Mouse (Mus musculus) spleen, embryonic (tissue): ENCODE results near the gene Dtx3.
"Not testable (repeated sequence)": the region's sequence is repeated elsewhere in the genome, so short reads cannot be mapped to it uniquely, and the experiment has no call there.

Experiments
- CTCF ChIA-PET: fragments of 350-600 bp; sonication (Branson Sonifier 250); formaldehyde crosslinking; loops from one replicate; lab custom pipeline; 2022; lab: Charles Lee

The Dtx3 gene

GRCm38 (mm10) chr10:127170002-127170401 lies 25.5 kb downstream of the Dtx3 start:
- CTCF ChIA-PET: interaction anchor here (0.6 to 1.8 kb wide), 4 partner anchors 15 to 1227 kb away, joined by 3 to 11 read pairs (median 5); no protein-coding TSS in a partner anchor

GRCm38 (mm10) chr10:127167614-127168192 lies 27.8 kb downstream of the Dtx3 start:
- CTCF ChIA-PET: interaction anchor here (1.0 kb wide), 1 partner anchor 20 kb away, joined by 4 read pairs; no protein-coding TSS in a partner anchor

GRCm38 (mm10) chr10:127166771-127167613 lies 28.5 kb downstream of the Dtx3 start:
- CTCF ChIA-PET: interaction anchor here (0.6 kb wide), 1 partner anchor 23 kb away, joined by 4 read pairs; no protein-coding TSS in a partner anchor

GRCm38 (mm10) chr10:127166404-127166715 lies 29.2 kb downstream of the Dtx3 start:
- CTCF ChIA-PET: interaction anchor here (0.6 kb wide), 2 partner anchors 23 to 63 kb away, joined by 3 to 4 read pairs; no protein-coding TSS in a partner anchor

- CTCF ChIA-PET: interaction anchor here (0.6 kb wide), 2 partner anchors 22 to 64 kb away, joined by 3 to 4 read pairs; no protein-coding TSS in a partner anchor
Observed at GRCm38 (mm10) chr10:127165654-127166403, 29.7 kb downstream of the Dtx3 start.

GRCm38 (mm10) chr10:127165354-127165653 lies 30.2 kb downstream of the Dtx3 start:
- CTCF ChIA-PET: no interaction called here

- CTCF ChIA-PET: interaction anchor here (0.6 kb wide), 1 partner anchor 19 kb away, joined by 3 read pairs; no protein-coding TSS in a partner anchor
Observed at GRCm38 (mm10) chr10:127164631-127165353, 30.7 kb downstream of the Dtx3 start, which contains the start of gene B4galnt1. B4galnt1 (plus strand) TSS chr10:127165225.

GRCm38 (mm10) chr10:127164190-127164589 lies 31.3 kb downstream of the Dtx3 start:
- CTCF ChIA-PET: interaction anchor here (0.6 kb wide), 2 partner anchors 19 to 31 kb away, joined by 3 to 4 read pairs; no protein-coding TSS in a partner anchor

GRCm38 (mm10) chr10:127162771-127163261 lies 32.7 kb downstream of the Dtx3 start:
- CTCF ChIA-PET: interaction anchor here (0.6 kb wide), 1 partner anchor 362 kb away, joined by 9 read pairs; no protein-coding TSS in a partner anchor

- CTCF ChIA-PET: interaction anchor here (0.6 to 0.7 kb wide), 2 partner anchors 16 to 23 kb away, joined by 4 read pairs; no protein-coding TSS in a partner anchor
Observed at GRCm38 (mm10) chr10:127160728-127161127, 34.8 kb downstream of the Dtx3 start.

- CTCF ChIA-PET: no interaction called here
Observed at GRCm38 (mm10) chr10:127160081-127160480, 35.4 kb downstream of the Dtx3 start.

- CTCF ChIA-PET: interaction anchor here (0.6 kb wide), 2 partner anchors 36 to 52 kb away, joined by 3 read pairs; no protein-coding TSS in a partner anchor
Observed at GRCm38 (mm10) chr10:127158471-127158870, 37.1 kb downstream of the Dtx3 start.

- CTCF ChIA-PET: no interaction called here
Observed at GRCm38 (mm10) chr10:127156511-127156910, 39.0 kb downstream of the Dtx3 start.

- CTCF ChIA-PET: no interaction called here
Observed at GRCm38 (mm10) chr10:127156089-127156488, 39.4 kb downstream of the Dtx3 start.

- CTCF ChIA-PET: interaction anchor here (1.2 kb wide), 1 partner anchor 14 kb away, joined by 3 read pairs; no protein-coding TSS in a partner anchor
Observed at GRCm38 (mm10) chr10:127154652-127155051, 40.9 kb downstream of the Dtx3 start.

- CTCF ChIA-PET: interaction anchor here (1.2 kb wide), 1 partner anchor 14 kb away, joined by 3 read pairs; no protein-coding TSS in a partner anchor
Observed at GRCm38 (mm10) chr10:127154241-127154640, 41.3 kb downstream of the Dtx3 start.

- CTCF ChIA-PET: interaction anchor here (0.6 to 1.2 kb wide), 4 partner anchors 9 to 43 kb away, joined by 3 to 8 read pairs (median 4); no protein-coding TSS in a partner anchor
Observed at GRCm38 (mm10) chr10:127153323-127153722, 42.2 kb downstream of the Dtx3 start.

- CTCF ChIA-PET: interaction anchor here (1.0 to 1.2 kb wide), 2 partner anchors 9 to 24 kb away, joined by 6 to 8 read pairs; no protein-coding TSS in a partner anchor
Observed at GRCm38 (mm10) chr10:127152556-127152955, 43.0 kb downstream of the Dtx3 start.

GRCm38 (mm10) chr10:127151233-127151632 lies 44.3 kb downstream of the Dtx3 start:
- CTCF ChIA-PET: not testable (repeated sequence)

- CTCF ChIA-PET: no interaction called here
Observed at GRCm38 (mm10) chr10:127150471-127150872, 45.1 kb downstream of the Dtx3 start.
